9 mouse cellular contexts compared by ENCODE assay signal in the genomic region with DNA sequence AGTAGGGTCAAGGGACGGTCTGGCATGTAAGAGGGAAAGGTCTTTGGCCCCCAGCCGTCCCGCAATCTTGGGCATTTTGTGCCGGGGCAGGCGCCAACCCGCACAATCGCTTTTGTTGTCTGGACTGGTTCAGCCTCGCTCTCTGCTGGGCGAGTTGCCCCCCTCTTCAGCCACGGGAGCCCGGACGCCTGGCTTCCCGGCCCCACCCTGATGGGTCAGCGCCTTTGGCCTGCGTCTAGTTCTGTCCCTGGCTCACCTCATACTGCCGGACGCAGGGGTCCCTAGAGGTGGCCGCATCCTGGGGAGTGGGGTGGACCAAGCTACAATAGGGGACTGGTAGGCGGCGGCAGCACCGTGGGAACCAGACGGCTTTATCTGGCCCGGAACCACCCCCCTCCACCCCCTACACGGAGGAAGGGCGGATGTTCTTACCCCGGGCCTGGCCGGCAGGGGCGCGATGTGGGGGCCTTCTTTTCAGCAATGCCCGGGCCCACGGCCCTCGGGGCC. TPM values are rescaled to one million over a fixed set of nuclear protein-coding genes. Genes with fewer than 3 reads are reported as not detected.
DNase-seq lines count a peak whose midpoint lies in the region; ATAC-seq lines count a peak whose summit lies in the region.
"Had no signal": no experiment of that assay in that cellular context is flagged by ENCODE, and none has a peak within 500 bp of the region (broad histone marks: within the 10 kb centered on the region; RNA-seq: fewer than 3 reads in every experiment).

No protein-coding gene starts in this region.

- H3K4me1 ChIP-seq in kidney, embryonic 14.5 days (ENCODE audit: control insufficient read depth, insufficient read depth, low read length) = peaks cover 50% of the 10 kb centered on the region
- H3K4me1 ChIP-seq in embryonic facial prominence, embryonic 14.5 days (ENCODE audit: control insufficient read depth, insufficient read depth, low read length) = peaks cover 42% of the 10 kb centered on the region
- H3K4me1 ChIP-seq in stomach, embryonic 14.5 days (ENCODE audit: control insufficient read depth, insufficient read depth, low read length) = peaks cover 36% of the 10 kb centered on the region; the same call in 1 of the 2 replicates

- ATAC-seq in kidney, embryonic 14.5 days (ENCODE audit: low FRiP score, low TSS enrichment) = no peak
- no peak for ATAC-seq in embryonic facial prominence, embryonic 14.5 days (ENCODE audit: low read depth)
- ATAC-seq in stomach, embryonic 14.5 days (ENCODE audit: insufficient number of reproducible peaks, insufficient read depth, low FRiP score, low read depth) = no peak

- intact Hi-C loops in heart, postnatal 25 days (cut with DNase I) = no loop called here

- no peak overlapping the region for H3K9ac ChIP-seq in kidney, embryonic 14.5 days (ENCODE audit: low read depth, low read length)
- H3K9ac ChIP-seq in embryonic facial prominence, embryonic 14.5 days (ENCODE audit: low read depth, low read length) = 0 out of 2 replicates have a peak overlapping the region, but pooled peaks have one; percentile 8
- no peak overlapping the region for H3K9ac ChIP-seq in stomach, embryonic 14.5 days (replicated peaks; ENCODE audit: low read depth, low read length)

- H3K9me3 ChIP-seq in kidney, embryonic 14.5 days (ENCODE audit: control insufficient read depth, low read length) = no peaks in the 10 kb centered on the region
- H3K9me3 ChIP-seq in embryonic facial prominence, embryonic 14.5 days (ENCODE audit: control insufficient read depth, low read length) = no peaks in the 10 kb centered on the region
- H3K9me3 ChIP-seq in stomach, embryonic 14.5 days (ENCODE audit: control insufficient read depth, low read depth, low read length) = no peaks in the 10 kb centered on the region

- no peak overlapping the region for H3K27ac ChIP-seq in kidney, embryonic 14.5 days (ENCODE audit: low read depth, low read length)
- no peak overlapping the region for H3K27ac ChIP-seq in embryonic facial prominence, embryonic 14.5 days (replicated peaks; ENCODE audit: low read depth, low read length)
- H3K27ac ChIP-seq in stomach, embryonic 14.5 days (ENCODE audit: low read length) = 0 out of 2 replicates have a peak overlapping the region, but pooled peaks have one; percentile 40

- H3K36me3 ChIP-seq in kidney, embryonic 14.5 days (ENCODE audit: control insufficient read depth, insufficient read depth, low read length) = no peaks in the 10 kb centered on the region
- no peaks in the 10 kb centered on the region for H3K36me3 ChIP-seq in embryonic facial prominence, embryonic 14.5 days (ENCODE audit: control insufficient read depth, insufficient read depth, low read length)
- no peaks in the 10 kb centered on the region for H3K36me3 ChIP-seq in stomach, embryonic 14.5 days (ENCODE audit: control insufficient read depth, insufficient read depth, low read length)

- DNase-seq in kidney, adult 8-10 months = no peak
- no peak for DNase-seq in embryonic facial prominence, embryonic 14.5 days (ENCODE audit: low spot score)
- DNase-seq in heart, postnatal 25 days (ENCODE audit: low spot score) = peak; percentile 87
- peak; percentile 29 for DNase-seq in liver
- DNase-seq in embryo, embryonic 10.5 days (ENCODE audit: low spot score) = no peak
- DNase-seq in thymus, postnatal 0 days (ENCODE audit: low spot score) = no peak

- WGBS in kidney, embryonic 14.5 days = 2% methylated on average over 32 of the region's 32 CpGs
- WGBS in embryonic facial prominence, embryonic 14.5 days = 3% methylated on average over 27 of the region's 32 CpGs
- WGBS in stomach, embryonic 14.5 days = 9% methylated on average over 32 of the region's 32 CpGs

- H3K27me3 ChIP-seq in kidney, embryonic 14.5 days (ENCODE audit: control insufficient read depth, insufficient read depth, low read length) = peaks cover 80% of the 10 kb centered on the region
- H3K27me3 ChIP-seq in embryonic facial prominence, embryonic 14.5 days (replicated peaks; ENCODE audit: control insufficient read depth, insufficient read depth, low read length) = peaks cover 61% of the 10 kb centered on the region
- peaks cover 3% of the 10 kb centered on the region; the same call in 1 of the 2 replicates for H3K27me3 ChIP-seq in stomach, embryonic 14.5 days (ENCODE audit: control insufficient read depth, insufficient read depth, low read length)

- peak overlapping the region; percentile 90 for H3K4me2 ChIP-seq in kidney, embryonic 14.5 days (replicated peaks; ENCODE audit: low read depth, low read length)
- H3K4me2 ChIP-seq in embryonic facial prominence, embryonic 14.5 days (ENCODE audit: low read depth, low read length) = peak overlapping the region; percentile 99
- peak overlapping the region; percentile 83 for H3K4me2 ChIP-seq in stomach, embryonic 14.5 days (replicated peaks; ENCODE audit: low read depth, low read length)

- no peak overlapping the region for H3K4me3 ChIP-seq in kidney, embryonic 14.5 days (ENCODE audit: low read length)
- peak overlapping the region; percentile 60 for H3K4me3 ChIP-seq in embryonic facial prominence, embryonic 14.5 days (ENCODE audit: low read depth, low read length)
- peak overlapping the region; percentile 79 for H3K4me3 ChIP-seq in stomach, embryonic 14.5 days (ENCODE audit: low read depth, low read length)

RNA-seq across cellular contexts. Expression of a gene that starts 3.0 kb away (rescaled TPM):
- 23.4 and 26.0 TPM in 2 replicates for polyA plus RNA-seq in kidney, embryonic 14.5 days (2014; fragmentation: Nextera tagmentation; extraction: Ambion mirVana)
- polyA plus RNA-seq in embryonic facial prominence, embryonic 14.5 days (2014; fragmentation: Nextera tagmentation; extraction: Ambion mirVana) = 74.2 and 74.8 TPM in 2 replicates
- total RNA-seq in heart, postnatal 25 days (2021) = 100 to 1,000 TPM; 210 to 247 TPM
- polyA plus RNA-seq in stomach, embryonic 14.5 days (2014; fragmentation: Nextera tagmentation; extraction: Ambion mirVana) = 178 and 189 TPM in 2 replicates
- 3.6 and 5.6 TPM in 2 replicates for polyA plus RNA-seq in thymus, postnatal 0 days (2015; fragmentation: Nextera tagmentation; extraction: Ambion mirVana)
- total RNA-seq: hematopoietic stem cell, adult 5-6 weeks had no signal

RNA-seq across cellular contexts. Expression of a gene that starts 21.4 kb away (rescaled TPM):
- 38.4 and 41.0 TPM in 2 replicates for polyA plus RNA-seq in kidney, embryonic 14.5 days (2014; fragmentation: Nextera tagmentation; extraction: Ambion mirVana)
- 26.5 and 30.3 TPM in 2 replicates for polyA plus RNA-seq in embryonic facial prominence, embryonic 14.5 days (2014; fragmentation: Nextera tagmentation; extraction: Ambion mirVana)
- 1 to 10 TPM; 6.4 to 8.2 TPM for total RNA-seq in heart, postnatal 25 days (2021)
- 41.5 and 41.6 TPM in 2 replicates for polyA plus RNA-seq in stomach, embryonic 14.5 days (2014; fragmentation: Nextera tagmentation; extraction: Ambion mirVana)
- 45.1 and 46.3 TPM in 2 replicates for polyA plus RNA-seq in thymus, postnatal 0 days (2015; fragmentation: Nextera tagmentation; extraction: Ambion mirVana)

RNA-seq across cellular contexts. Expression of a gene that starts 22.8 kb away (rescaled TPM):
- 1.9 TPM in 1 of 2 replicates, not detected in the other for polyA plus RNA-seq in kidney, embryonic 14.5 days (2014; fragmentation: Nextera tagmentation; extraction: Ambion mirVana)
- not detected in 2 replicates for polyA plus RNA-seq in embryonic facial prominence, embryonic 14.5 days (2014; fragmentation: Nextera tagmentation; extraction: Ambion mirVana)
- not detected for total RNA-seq in heart, postnatal 25 days (2021)
- polyA plus RNA-seq in stomach, embryonic 14.5 days (2014; fragmentation: Nextera tagmentation; extraction: Ambion mirVana) = 0.53 and 1.9 TPM in 2 replicates
- 0.44 TPM in 1 of 2 replicates, not detected in the other for polyA plus RNA-seq in thymus, postnatal 0 days (2015; fragmentation: Nextera tagmentation; extraction: Ambion mirVana)
- total RNA-seq: hematopoietic stem cell, adult 5-6 weeks had no signal

Comparison
In these comparisons a context has a peak if more than half of its experiments do, and no peak if none do; other contexts are left out.
1. DNase-seq: peak in heart, postnatal 25 days (single experiment) and liver (single experiment); none in kidney, adult 8-10 months (0 of 2), embryonic facial prominence, embryonic 14.5 days (single experiment), embryo, embryonic 10.5 days (single experiment) and thymus, postnatal 0 days (single experiment).
2. Peak in every context shown above with its lines, with median percentiles within 50 percentile points of each other: H3K4me2 ChIP-seq.